16 mouse cellular contexts compared by ENCODE assay signal in the genomic region with DNA sequence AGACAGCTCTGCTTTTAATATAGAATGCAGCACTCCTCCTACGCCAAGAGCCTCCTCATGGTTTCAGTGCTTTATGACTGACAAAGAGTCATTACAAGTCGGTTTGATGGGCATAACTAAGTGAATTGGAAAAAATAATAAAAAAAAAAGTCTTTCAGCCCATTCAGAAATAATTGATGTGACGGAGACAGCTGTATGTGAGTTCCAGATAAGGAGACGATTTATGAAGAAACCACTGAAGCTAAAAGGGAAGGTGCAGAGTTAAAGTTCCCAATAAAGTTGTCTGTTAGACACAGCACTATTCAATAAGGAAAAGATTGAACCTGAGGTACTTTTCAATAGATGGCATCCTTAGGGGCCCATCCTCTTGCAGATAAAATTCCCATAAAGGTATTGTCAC.
"Had no signal": no experiment of that assay in that cellular context is flagged by ENCODE, and none has a peak within 500 bp of the region (broad histone marks: within the 10 kb centered on the region; RNA-seq: fewer than 3 reads in every experiment).

No protein-coding gene starts in this region.

- DNase-seq: retina, postnatal 1 day; right cerebral cortex, adult 18-20 months; right cerebral cortex, postnatal 14 days; right cerebral cortex, postnatal 25 days; right cerebral cortex, postnatal 4 days; spleen, adult 18-20 months; thymus, adult 18-20 months; thymus, adult 2 months; thymus, postnatal 14 days; thymus, postnatal 25 days; thymus, postnatal 36 days; thymus, postnatal 4 days had no signal

- H3K9me3 ChIP-seq: neural tube, embryonic 13.5 days; neural tube, embryonic 15.5 days; stomach, embryonic 15.5 days had no signal

- H3K27me3 ChIP-seq: neural tube, embryonic 13.5 days; neural tube, embryonic 15.5 days; stomach, embryonic 15.5 days had no signal

- H3K4me3 ChIP-seq: neural tube, embryonic 13.5 days; neural tube, embryonic 15.5 days; stomach, embryonic 15.5 days had no signal

- H3K9ac ChIP-seq: neural tube, embryonic 13.5 days; neural tube, embryonic 15.5 days; stomach, embryonic 15.5 days had no signal

- H3K4me2 ChIP-seq: neural tube, embryonic 13.5 days; neural tube, embryonic 15.5 days; stomach, embryonic 15.5 days had no signal

- H3K27ac ChIP-seq: neural tube, embryonic 13.5 days; neural tube, embryonic 15.5 days; stomach, embryonic 15.5 days; stomach, postnatal 0 days had no signal

- H3K4me1 ChIP-seq: neural tube, embryonic 13.5 days; stomach, embryonic 15.5 days had no signal

- H3K36me3 ChIP-seq: neural tube, embryonic 13.5 days; neural tube, embryonic 15.5 days; stomach, embryonic 15.5 days had no signal
